Mouse (Mus musculus): ENCODE results near the gene Rpia.

DNA sequence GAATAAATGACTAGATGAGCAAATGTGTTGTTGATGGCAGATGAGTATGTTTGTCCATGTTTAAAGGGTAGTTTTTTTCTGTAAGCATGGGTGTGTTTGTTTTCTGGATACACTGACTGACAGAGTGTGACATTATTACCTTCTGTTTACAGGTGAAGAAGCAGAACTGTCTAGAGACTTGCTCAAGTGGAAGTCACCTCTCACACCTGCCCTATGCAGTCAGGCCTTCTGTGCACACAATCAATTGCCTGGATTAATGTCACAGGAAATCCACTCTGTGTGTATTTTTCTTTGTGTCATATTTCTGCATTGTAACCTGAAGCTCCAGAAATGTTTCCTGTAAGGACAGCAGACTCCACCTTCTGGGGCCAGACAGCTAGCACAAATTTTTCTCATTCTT is 51.5 kb downstream of the Rpia start:
- TF ChIP-seq CHD2 (IDR thresholded peaks at IDR 0.05; ENCODE audit: low read depth, low read length), result no peak
- TF ChIP-seq MAFK (IDR thresholded peaks at IDR 0.05; ENCODE audit: insufficient read depth, low read depth, low read length), result no peak
- no peak for TF ChIP-seq HCFC1 (IDR thresholded peaks at IDR 0.05; ENCODE audit: borderline replicate concordance, insufficient read depth, low read length)
